Mouse (Mus musculus) cortical plate, adult 2 months (tissue): ENCODE results near the gene Mbtps1. TPM values are rescaled to one million over a fixed set of nuclear protein-coding genes. Genes with fewer than 3 reads are reported as not detected.
A peak's percentile ranks its signal among the peaks of the same experiment; 100 is the strongest.

Experiments used
- H3K27ac ChIP-seq: fragments of 200-500 bp; 2 replicates; pipeline ENCODE4 v1.5.1; 2012; ENCODE audit warnings: low read length, control low read depth, inconsistent platforms; ENCODE audit not compliant: insufficient read depth
- H3K4me1 ChIP-seq: fragments of 200-500 bp; 2 replicates; pipeline ENCODE4 v1.6.1; 2011; ENCODE audit warnings: low read length; ENCODE audit not compliant: control insufficient read depth, insufficient read depth
- H3K4me3 ChIP-seq: fragments of 200-500 bp; 2 replicates; pipeline ENCODE4 v1.5.1; 2011; ENCODE audit warnings: mild to moderate bottlenecking, low read length, control low read depth; ENCODE audit not compliant: insufficient read depth
- CTCF ChIP-seq: fragments of 200-500 bp; IDR thresholded peaks from 2 replicates; pipeline ENCODE4 v1.5.1; 2011; ENCODE audit warnings: mild to moderate bottlenecking, control low read depth, low read length; ENCODE audit not compliant: insufficient read depth; ENCODE audit errors: extremely low read depth
- POLR2A ChIP-seq: fragments of 200-500 bp; IDR thresholded peaks from 2 replicates; pipeline ENCODE4 v1.6.1; 2011; ENCODE audit warnings: mild to moderate bottlenecking, low read length, control low read depth; ENCODE audit not compliant: insufficient read depth; ENCODE audit errors: extremely low read depth
- polyA plus RNA-seq: library from polyadenylated mRNA; depleted of rRNA; stranded (reverse); fragments of >200 nt; gene quantifications from 2 replicates; pipeline ENCODE4 v1.2.3, GENCODE M21; 2012

Mbtps1 gene
- polyA plus RNA-seq, 1 experiment = 66.1 TPM

GRCm38 (mm10) chr8:119506106-119506505 is 52.4 kb downstream of the Mbtps1 start:
- TF ChIP-seq CTCF (no peak), POLR2A (no peak)
- Histone ChIP-seq H3K27ac (no peak overlapping the region), H3K4me1 (no peaks in the 10 kb centered on the region), H3K4me3 (no peak overlapping the region)

- no peak overlapping the region for H3K4me3 ChIP-seq
- H3K27ac ChIP-seq = no peak overlapping the region
- TF ChIP-seq POLR2A = no peak
- no peak for TF ChIP-seq CTCF
- no peaks in the 10 kb centered on the region for H3K4me1 ChIP-seq
Observed at GRCm38 (mm10) chr8:119505488-119505887, 53.0 kb downstream of the Mbtps1 start.

DNA sequence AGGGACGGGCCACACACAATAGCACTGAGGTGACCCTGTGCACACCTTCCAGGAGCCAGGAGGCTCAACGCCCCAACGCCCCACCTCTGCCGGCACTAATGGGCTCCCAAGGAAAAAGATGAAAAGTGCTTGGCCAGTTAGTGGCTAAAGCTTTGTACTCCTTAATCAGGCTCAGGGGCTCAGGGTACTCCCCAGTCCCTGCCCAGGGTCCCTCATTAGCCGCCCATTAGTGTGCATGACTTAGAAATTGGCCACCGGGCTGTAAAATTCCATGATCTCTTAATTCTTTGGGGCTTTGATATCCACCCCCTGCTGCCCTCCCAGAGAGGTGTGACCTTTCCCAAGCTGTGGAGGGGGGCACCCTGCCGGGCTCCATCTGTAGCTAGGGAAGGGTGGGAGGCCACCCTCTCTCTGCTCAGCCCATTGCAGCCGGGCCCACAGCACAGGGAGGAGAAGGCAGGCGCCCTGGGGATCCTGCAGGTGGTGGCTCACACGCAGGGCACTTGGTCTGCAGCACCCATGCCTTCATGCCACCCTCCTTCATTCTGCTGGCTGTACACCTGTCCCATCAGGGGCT is 55.3 kb downstream of the Mbtps1 start:
- H3K4me3 ChIP-seq = no peak overlapping the region
- TF ChIP-seq CTCF (no peak), POLR2A (no peak)
- no peak overlapping the region for H3K27ac ChIP-seq

GRCm38 (mm10) chr8:119502111-119502510 is 56.4 kb downstream of the Mbtps1 start:
- Histone ChIP-seq H3K4me3 (no peak overlapping the region), H3K27ac (no peak overlapping the region), H3K4me1 (peaks cover 2% of the 10 kb centered on the region; the same call in 1 of the 2 replicates)
- TF ChIP-seq CTCF (no peak), POLR2A (no peak)

More for the DNA sequence above, 55.3 kb downstream of the Mbtps1 start:
- no peaks in the 10 kb centered on the region for H3K4me1 ChIP-seq

GRCm38 (mm10) chr8:119501598-119501997 is 56.9 kb downstream of the Mbtps1 start, which contains the start of gene Slc38a8:
Slc38a8 (minus strand) TSS chr8:119501698.
- H3K27ac ChIP-seq = no peak within 1 kb of the TSS
- no peak for TF ChIP-seq CTCF
- no peak for TF ChIP-seq POLR2A
- no peak within 1 kb of the TSS for H3K4me3 ChIP-seq
- H3K4me1 ChIP-seq = peaks cover 2% of the 10 kb centered on the region; the same call in 1 of the 2 replicates

GRCm38 (mm10) chr8:119499836-119500235 is 58.7 kb downstream of the Mbtps1 start:
- TF ChIP-seq CTCF = no peak
- no peak for TF ChIP-seq POLR2A
- Histone ChIP-seq H3K4me3 (no peak overlapping the region), H3K27ac (no peak overlapping the region), H3K4me1 (peaks cover 2% of the 10 kb centered on the region; the same call in 1 of the 2 replicates)

- Histone ChIP-seq H3K4me3 (no peak overlapping the region), H3K4me1 (peaks cover 2% of the 10 kb centered on the region; the same call in 1 of the 2 replicates), H3K27ac (no peak overlapping the region)
- TF ChIP-seq CTCF (peak; percentile 64), POLR2A (no peak)
Observed at GRCm38 (mm10) chr8:119496848-119497247, 61.7 kb downstream of the Mbtps1 start.

- TF ChIP-seq POLR2A (no peak), CTCF (no peak)
- no peaks in the 10 kb centered on the region for H3K4me1 ChIP-seq
- H3K4me3 ChIP-seq = no peak overlapping the region
- no peak overlapping the region for H3K27ac ChIP-seq
Observed at GRCm38 (mm10) chr8:119487093-119487492, 71.4 kb downstream of the Mbtps1 start.

DNA sequence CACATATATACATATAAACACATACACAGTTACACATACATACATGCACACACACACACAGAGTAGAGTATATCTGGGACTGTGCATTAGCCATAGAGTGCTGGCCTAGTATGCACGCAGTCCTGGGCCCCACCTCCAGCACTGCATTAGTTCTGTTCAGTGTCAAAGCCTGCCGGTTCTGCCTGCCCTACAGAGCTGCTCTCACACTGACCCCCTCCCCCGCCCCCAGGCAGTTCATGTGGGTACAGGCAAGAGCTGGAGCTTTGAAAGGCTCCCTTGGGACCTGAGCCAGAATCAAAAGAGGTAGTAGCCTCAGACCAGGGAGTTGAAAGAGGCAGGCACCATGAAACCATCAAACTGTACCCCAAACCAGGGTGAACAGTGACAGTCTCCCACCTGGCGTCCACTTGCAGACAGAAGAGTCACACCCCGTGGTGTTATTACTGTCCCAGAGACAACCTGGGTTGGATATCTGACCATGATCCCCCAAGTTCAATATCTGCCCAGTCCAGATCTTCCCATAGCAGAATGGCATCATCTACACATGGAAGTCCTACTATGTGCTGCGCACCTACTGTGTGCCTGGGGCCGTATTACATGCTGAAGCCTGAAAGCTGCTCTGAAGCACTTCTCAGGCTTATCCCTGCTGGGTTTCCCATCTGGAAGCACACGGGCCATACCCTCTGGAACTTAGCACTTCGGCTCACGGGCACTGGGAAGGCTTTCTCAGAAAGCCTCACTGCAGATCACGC is 74.2 kb downstream of the Mbtps1 start:
- Histone ChIP-seq H3K4me3 (no peak overlapping the region), H3K4me1 (no peaks in the 10 kb centered on the region), H3K27ac (no peak overlapping the region)

DNA sequence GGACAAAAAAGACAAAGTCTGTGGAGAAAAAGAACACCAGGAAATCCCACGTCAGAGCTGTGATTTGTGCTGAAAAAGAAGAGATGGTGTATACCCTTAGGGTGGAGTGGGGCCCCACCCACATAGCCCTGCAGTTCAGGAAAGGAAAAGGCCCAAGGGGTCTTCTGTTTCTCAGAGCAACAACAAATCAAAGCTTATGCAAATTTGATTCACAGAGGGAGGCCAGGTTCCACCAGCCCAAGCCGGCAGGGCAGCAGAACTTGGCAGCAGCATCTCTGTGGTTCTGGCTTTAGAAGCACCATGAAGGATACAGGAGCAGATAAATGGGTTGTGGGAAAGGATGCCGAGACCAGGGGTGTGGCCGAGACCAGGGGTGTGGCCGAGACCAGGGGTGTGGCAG is 79.9 kb downstream of the Mbtps1 start:
- TF ChIP-seq POLR2A (no peak), CTCF (no peak)
- Histone ChIP-seq H3K4me3 (no peak overlapping the region), H3K27ac (no peak overlapping the region), H3K4me1 (peaks cover 1% of the 10 kb centered on the region; the same call in 1 of the 2 replicates)

More for the DNA sequence above, 74.2 kb downstream of the Mbtps1 start:
- TF ChIP-seq CTCF (no peak), POLR2A (no peak)
